Mouse (Mus musculus) megakaryocyte, embryonic 14.5 days (primary cell): Measurements from ENCODE around the gene Gm20683.

Source experiments
- FLI1 ChIP-seq: IDR thresholded peaks from 2 replicates; pipeline ENCODE4 v1.6.1; 2012; ENCODE audit warnings: low read length, inconsistent platforms, mixed read lengths
- GATA1 ChIP-seq: IDR thresholded peaks from 3 replicates; pipeline ENCODE4 v1.6.1; 2012; ENCODE audit warnings: mixed read lengths, low read length, inconsistent platforms, borderline replicate concordance

DNA sequence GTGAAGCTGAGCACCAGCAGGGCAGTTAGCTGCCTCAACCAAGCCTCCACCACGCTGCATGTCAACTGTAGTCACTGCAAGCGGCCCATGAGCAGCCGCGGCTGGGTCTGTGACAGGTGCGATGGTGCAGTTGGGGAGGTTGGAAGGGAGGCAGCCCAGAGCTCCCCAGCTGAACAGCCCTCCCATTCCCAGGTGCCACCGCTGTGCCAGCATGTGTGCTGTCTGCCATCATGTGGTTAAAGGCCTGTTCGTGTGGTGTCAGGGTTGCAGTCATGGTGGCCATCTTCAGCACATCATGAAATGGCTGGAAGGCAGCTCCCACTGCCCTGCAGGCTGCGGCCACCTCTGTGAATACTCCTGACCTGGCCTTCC lies 13.4 kb downstream of the Gm20683 start:
- TF ChIP-seq GATA1, result no peak
- no peak for TF ChIP-seq FLI1
